Mouse (Mus musculus): ENCODE data around the gene Intu. TPM values are rescaled to one million over a fixed set of nuclear protein-coding genes. Genes with fewer than 3 reads are reported as not detected.

Gene Intu
- polyA plus RNA-seq, 1 experiment from 2014 or later, result 1.0 TPM

GRCm38 (mm10) chr3:40744024-40744835, 213.1 kb downstream of the Intu start, which contains the start of gene Hspa4l:
TSS of gene Hspa4l (plus strand) at chr3:40744495.
- WGBS, result 27% methylated on average over 16 of the region's 16 CpGs
- 0 out of 2 replicates have a peak, but pooled peaks cover 3% of the 10 kb centered on the region for H3K4me1 ChIP-seq (replicated peaks; ENCODE audit: control insufficient read depth, insufficient read depth)
- ATAC-seq (ENCODE audit: low FRiP score, low TSS enrichment), result no peak
- peak within 1 kb of the TSS; percentile 67 for H3K4me3 ChIP-seq (ENCODE audit: low read depth, low read length)
- no peaks in the 10 kb centered on the region for H3K27me3 ChIP-seq (ENCODE audit: control insufficient read depth, insufficient read depth, low read length)
- H3K9me3 ChIP-seq (ENCODE audit: control insufficient read depth, low read length), result no peaks in the 10 kb centered on the region
- H3K27ac ChIP-seq (replicated peaks), result peak within 1 kb of the TSS; percentile 73
- H3K9ac ChIP-seq (ENCODE audit: low read length), result peak within 1 kb of the TSS; percentile 69
- no peak for DNase-seq (ENCODE audit: low spot score)
- TF ChIP-seq EP300 (optimal IDR thresholded peaks at IDR 0.05), result no peak
- no peak for TF ChIP-seq CTCF (IDR thresholded peaks at IDR 0.05; ENCODE audit: low read depth)
- peak within 1 kb of the TSS; percentile 99 for H3K4me2 ChIP-seq (replicated peaks; ENCODE audit: low read depth)
- no peaks in the 10 kb centered on the region for H3K36me3 ChIP-seq (ENCODE audit: control insufficient read depth, insufficient read depth, low read length)

- DNase-seq (ENCODE audit: low spot score) (peak; percentile 91), ATAC-seq (ENCODE audit: low FRiP score, low TSS enrichment) (peak; percentile 97)
- peak; percentile 16; the same call in 1 of the 2 replicates for TF ChIP-seq CTCF (IDR thresholded peaks at IDR 0.05; ENCODE audit: low read depth)
- no peak for TF ChIP-seq EP300 (optimal IDR thresholded peaks at IDR 0.05)
- under 1% methylated on average over 70 of the region's 93 CpGs for WGBS
- Histone ChIP-seq H3K27ac (replicated peaks) (peak overlapping the region; percentile 73), H3K27me3 (ENCODE audit: control insufficient read depth, insufficient read depth, low read length) (no peaks in the 10 kb centered on the region), H3K4me2 (replicated peaks; ENCODE audit: low read depth) (peak overlapping the region; percentile 99), H3K4me1 (replicated peaks; ENCODE audit: control insufficient read depth, insufficient read depth) (0 out of 2 replicates have a peak, but pooled peaks cover 3% of the 10 kb centered on the region), H3K9me3 (ENCODE audit: control insufficient read depth, low read length) (no peaks in the 10 kb centered on the region), H3K9ac (ENCODE audit: low read length) (peak overlapping the region; percentile 69), H3K36me3 (ENCODE audit: control insufficient read depth, insufficient read depth, low read length) (no peaks in the 10 kb centered on the region), H3K4me3 (ENCODE audit: low read depth, low read length) (peak overlapping the region; percentile 67)
Observed at GRCm38 (mm10) chr3:40744836-40745660, 214.0 kb downstream of the Intu start.

- peak; percentile 15 for DNase-seq (ENCODE audit: low spot score)
- Histone ChIP-seq H3K4me1 (replicated peaks; ENCODE audit: control insufficient read depth, insufficient read depth) (0 out of 2 replicates have a peak, but pooled peaks cover 3% of the 10 kb centered on the region), H3K9me3 (ENCODE audit: control insufficient read depth, low read length) (no peaks in the 10 kb centered on the region), H3K4me2 (replicated peaks; ENCODE audit: low read depth) (peak overlapping the region; percentile 99), H3K4me3 (ENCODE audit: low read depth, low read length) (peak overlapping the region; percentile 67), H3K27ac (replicated peaks) (peak overlapping the region; percentile 73), H3K36me3 (ENCODE audit: control insufficient read depth, insufficient read depth, low read length) (no peaks in the 10 kb centered on the region), H3K27me3 (ENCODE audit: control insufficient read depth, insufficient read depth, low read length) (no peaks in the 10 kb centered on the region), H3K9ac (ENCODE audit: low read length) (peak overlapping the region; percentile 69)
- ATAC-seq (ENCODE audit: low FRiP score, low TSS enrichment), result peak; percentile 62
- WGBS, result 1% methylated on average over 35 of the region's 37 CpGs
- TF ChIP-seq CTCF (IDR thresholded peaks at IDR 0.05; ENCODE audit: low read depth), result no peak; the same call in 1 of the 2 replicates
- peak; percentile 30 for TF ChIP-seq EP300 (optimal IDR thresholded peaks at IDR 0.05)
Observed at GRCm38 (mm10) chr3:40745661-40746547, 214.8 kb downstream of the Intu start.

Small RNA genes lying within 50 kb of the gene (microRNA-seq; reads per million reads assigned to microRNA genes)
- not detected for gene Gm23810

Other genes starting within 250 kb of the Intu start
- not detected in 2 replicates for gene Slc25a31, start 177.6 kb downstream of the Intu start, polyA plus RNA-seq (2015; fragmentation: Nextera tagmentation; extraction: Ambion mirVana)
- 7.2 and 8.9 TPM in 2 replicates for gene Hspa4l, start 213.2 kb downstream of the Intu start, polyA plus RNA-seq (2015; fragmentation: Nextera tagmentation; extraction: Ambion mirVana)